Mouse (Mus musculus) MEL (cell line): ENCODE results near the gene S100pbp. TPM values are rescaled to one million over a fixed set of nuclear protein-coding genes. Genes with fewer than 3 reads are reported as not detected.

Experiments
- DNase-seq: peaks from one replicate; pipeline ENCODE4 v3.0.0; 2011; ENCODE audit warnings: low read depth, low spot score
- H3K27ac ChIP-seq: 2 replicates; pipeline ENCODE4 v1.5.1; 2012; ENCODE audit warnings: low read depth, mild to moderate bottlenecking, control low read depth, low read length, moderate library complexity; ENCODE audit not compliant: control insufficient read depth
- H3K27me3 ChIP-seq, 2 experiments: fragments of 150-350 bp in 1 of 2; sonication (generic) in 1 of 2; 2 replicates each; pipeline ENCODE4 v1.6.1; 2012; ENCODE audit warnings: low read length in 2 of 2, mild to moderate bottlenecking in 2 of 2, improper control_type of control experiment in 1 of 2, moderate library complexity in 1 of 2; ENCODE audit not compliant: insufficient read depth in 2 of 2, control insufficient read depth in 1 of 2
- H3K36me3 ChIP-seq, 2 experiments: 2 replicates each; pipeline ENCODE4 v1.6.1; 2012 to 2014; ENCODE audit warnings: low read length in 2 of 2, improper control_type of control experiment in 1 of 2, inconsistent platforms in 1 of 2, mild to moderate bottlenecking in 1 of 2; ENCODE audit not compliant: insufficient read depth in 2 of 2, control insufficient read depth in 1 of 2
- H3K4me1 ChIP-seq, 2 experiments: fragments of 150-350 bp in 1 of 2; sonication (generic) in 1 of 2; 2 replicates each; pipeline ENCODE4 v1.6.1; 2012; ENCODE audit warnings: low read length in 2 of 2, improper control_type of control experiment in 1 of 2, mild to moderate bottlenecking in 1 of 2; ENCODE audit not compliant: insufficient read depth in 2 of 2, control insufficient read depth in 1 of 2
- H3K4me3 ChIP-seq, 2 experiments: fragments of 150-350 bp in 1 of 2; sonication (generic) in 1 of 2; 2 replicates each; pipeline ENCODE4 v1.5.1; 2012; ENCODE audit warnings: low read depth in 2 of 2, low read length in 2 of 2, mild to moderate bottlenecking in 2 of 2, moderate library complexity in 2 of 2, control low read depth in 1 of 2, improper control_type of control experiment in 1 of 2; ENCODE audit not compliant: control insufficient read depth in 1 of 2, insufficient read depth in 1 of 2
- H3K79me2 ChIP-seq: 2 replicates; pipeline ENCODE4 v1.6.1; 2012; ENCODE audit warnings: mild to moderate bottlenecking, low read length, moderate library complexity; ENCODE audit not compliant: control insufficient read depth, poor library complexity, insufficient read depth
- H3K9ac ChIP-seq: 2 replicates; pipeline ENCODE4 v1.6.1; 2012; ENCODE audit warnings: low read depth, mild to moderate bottlenecking, control low read depth, low read length, moderate library complexity; ENCODE audit not compliant: control insufficient read depth, poor library complexity, severe bottlenecking
- H3K9me3 ChIP-seq: fragments of 150-350 bp; sonication (generic); replicated peaks from 2 replicates; pipeline ENCODE4 v1.6.1; 2012; ENCODE audit warnings: mild to moderate bottlenecking, low read length, improper control_type of control experiment, moderate library complexity; ENCODE audit not compliant: insufficient read depth
- BHLHE40 ChIP-seq: IDR thresholded peaks from 2 replicates; pipeline ENCODE4 v1.6.1; 2012; ENCODE audit warnings: low read depth, mild to moderate bottlenecking, inconsistent platforms, low read length, improper control_type of control experiment, borderline replicate concordance
- CHD1 ChIP-seq: IDR thresholded peaks from 2 replicates; pipeline ENCODE4 v1.6.1; 2012; ENCODE audit warnings: low read depth, mild to moderate bottlenecking, inconsistent platforms, low read length, improper control_type of control experiment
- CTCF ChIP-seq, 3 experiments: IDR thresholded peaks in 2 of 3; conservative IDR thresholded peaks in 1 of 3; 2 replicates each; pipeline ENCODE4 v1.5.1; 2011 to 2012; ENCODE audit warnings: low read length in 3 of 3, low read depth in 2 of 3, mild to moderate bottlenecking in 2 of 3, improper control_type of control experiment in 1 of 3, inconsistent platforms in 1 of 3, mixed read lengths in 1 of 3, moderate library complexity in 1 of 3; ENCODE audit not compliant: control insufficient read depth in 1 of 3, insufficient read depth in 1 of 3, poor library complexity in 1 of 3, severe bottlenecking in 1 of 3
- E2F4 ChIP-seq: IDR thresholded peaks from 2 replicates; pipeline ENCODE4 v1.6.1; 2011; ENCODE audit warnings: low read depth, low read length, improper control_type of control experiment, borderline replicate concordance
- EP300 ChIP-seq, 2 experiments: IDR thresholded peaks; 2 replicates each; pipeline ENCODE4 v1.6.1; 2011; ENCODE audit warnings: improper control_type of control experiment in 2 of 2, low read length in 2 of 2, low read depth in 1 of 2, mild to moderate bottlenecking in 1 of 2
- KAT2A ChIP-seq: conservative IDR thresholded peaks from 2 replicates; pipeline ENCODE4 v1.6.1; 2012; ENCODE audit warnings: low read depth, low read length, improper control_type of control experiment, inconsistent platforms
- MAFK ChIP-seq: IDR thresholded peaks from 2 replicates; pipeline ENCODE4 v1.6.1; 2011; ENCODE audit warnings: low read depth, mild to moderate bottlenecking, low read length, improper control_type of control experiment, borderline replicate concordance
- MAX ChIP-seq: IDR thresholded peaks from 2 replicates; pipeline ENCODE4 v1.6.1; 2011; ENCODE audit warnings: low read length, improper control_type of control experiment
- MAZ ChIP-seq: IDR thresholded peaks from 2 replicates; pipeline ENCODE4 v1.6.1; 2012; ENCODE audit warnings: low read depth, mild to moderate bottlenecking, inconsistent platforms, low read length, improper control_type of control experiment
- MXI1 ChIP-seq: IDR thresholded peaks from 2 replicates; pipeline ENCODE4 v1.6.1; 2011; ENCODE audit warnings: mild to moderate bottlenecking, low read depth, low read length, improper control_type of control experiment
- MYB ChIP-seq: IDR thresholded peaks from 2 replicates; pipeline ENCODE4 v1.6.1; 2011; ENCODE audit warnings: mild to moderate bottlenecking, low read depth, low read length, improper control_type of control experiment
- MYC ChIP-seq: IDR thresholded peaks from 2 replicates; pipeline ENCODE4 v1.6.1; 2011; ENCODE audit warnings: low read depth, mild to moderate bottlenecking, low read length, improper control_type of control experiment, moderate library complexity
- NELFE ChIP-seq: IDR thresholded peaks from 2 replicates; pipeline ENCODE4 v1.6.1; 2011; ENCODE audit warnings: low read depth, low read length, improper control_type of control experiment
- NRF1 ChIP-seq: IDR thresholded peaks from 2 replicates; pipeline ENCODE4 v1.6.1; 2014; ENCODE audit warnings: low read depth, mild to moderate bottlenecking, inconsistent platforms, low read length, improper control_type of control experiment, moderate library complexity; ENCODE audit not compliant: poor library complexity, insufficient read depth, severe bottlenecking
- POLR2A ChIP-seq, 2 experiments: IDR thresholded peaks; 2 replicates each; pipeline ENCODE4 v1.6.1; 2011 to 2012; ENCODE audit warnings: low read length in 2 of 2, mild to moderate bottlenecking in 2 of 2, control low read depth in 1 of 2, improper control_type of control experiment in 1 of 2, low read depth in 1 of 2, moderate library complexity in 1 of 2; ENCODE audit not compliant: control insufficient read depth in 1 of 2, insufficient read depth in 1 of 2, poor library complexity in 1 of 2
- POLR2AphosphoS2 ChIP-seq: IDR thresholded peaks from 2 replicates; pipeline ENCODE4 v1.6.1; 2011; ENCODE audit warnings: low read length, improper control_type of control experiment
- RAD21 ChIP-seq: IDR thresholded peaks from 2 replicates; pipeline ENCODE4 v1.6.1; 2011; ENCODE audit warnings: mild to moderate bottlenecking, low read depth, low read length, improper control_type of control experiment
- RCOR1 ChIP-seq: IDR thresholded peaks from 2 replicates; pipeline ENCODE4 v1.6.1; 2012; ENCODE audit warnings: low read depth, mild to moderate bottlenecking, inconsistent platforms, low read length, improper control_type of control experiment
- TBP ChIP-seq: IDR thresholded peaks from 2 replicates; pipeline ENCODE4 v1.8.0; 2011; ENCODE audit warnings: low read depth, low read length, improper control_type of control experiment
- TCF12 ChIP-seq: IDR thresholded peaks from 2 replicates; pipeline ENCODE4 v1.6.1; 2014; ENCODE audit warnings: low read depth, mild to moderate bottlenecking, inconsistent platforms, low read length, improper control_type of control experiment, moderate library complexity
- USF1 ChIP-seq: IDR thresholded peaks from 2 replicates; pipeline ENCODE4 v1.6.1; 2014; ENCODE audit warnings: low read depth, mild to moderate bottlenecking, inconsistent platforms, low read length, improper control_type of control experiment, moderate library complexity
- USF2 ChIP-seq, 2 experiments: IDR thresholded peaks; 2 replicates each; pipeline ENCODE4 v1.6.1; 2011 to 2012; ENCODE audit warnings: improper control_type of control experiment in 2 of 2, low read length in 2 of 2, borderline replicate concordance in 1 of 2, inconsistent platforms in 1 of 2, low read depth in 1 of 2, mild to moderate bottlenecking in 1 of 2; ENCODE audit not compliant: insufficient read depth in 1 of 2
- ZC3H11A ChIP-seq: IDR thresholded peaks from 2 replicates; pipeline ENCODE4 v1.6.1; 2012; ENCODE audit warnings: low read depth, mild to moderate bottlenecking, inconsistent platforms, low read length, improper control_type of control experiment
- ZMIZ1 ChIP-seq: IDR thresholded peaks from 2 replicates; pipeline ENCODE4 v1.6.1; 2012; ENCODE audit warnings: low read depth, mild to moderate bottlenecking, inconsistent platforms, low read length, improper control_type of control experiment, moderate library complexity
- ZNF384 ChIP-seq: IDR thresholded peaks from 2 replicates; pipeline ENCODE4 v1.6.1; 2012; ENCODE audit warnings: low read depth, mild to moderate bottlenecking, inconsistent platforms, low read length, improper control_type of control experiment
- polyA plus RNA-seq, 2 experiments: library from polyadenylated mRNA; stranded (reverse) in 1 of 2; unstranded in 1 of 2; fragments of >175 nt in 1 of 2; fragments of >200 nt in 1 of 2; gene quantifications; 2 replicates each; pipeline versions ENCODE4 v1.2.1 to v1.2.4; 2012; ENCODE audit warnings: low replicate concordance in 2 of 2, low read depth in 1 of 2; ENCODE audit not compliant: insufficient read length in 2 of 2, insufficient read depth in 1 of 2, missing spikeins in 1 of 2
- total RNA-seq: library from RNA; depleted of rRNA; stranded (reverse); fragments of 300-350 nt; gene quantifications from 2 replicates; pipeline ENCODE4 v1.2.3, GENCODE M21; 2012

Gene S100pbp
- total and polyA plus RNA-seq, 3 experiments, result 11.6 to 28.3 TPM; not detected in 1

GRCm38 (mm10) chr4:129204655-129205054, 15.1 kb upstream of the S100pbp start:
- no peaks in the 10 kb centered on the region for H3K4me1 ChIP-seq
- H3K9ac ChIP-seq, result no peak overlapping the region
- H3K27me3 ChIP-seq, result no peaks in the 10 kb centered on the region
- no peak for DNase-seq
- H3K27ac ChIP-seq, result no peak overlapping the region
- H3K79me2 ChIP-seq, result no peaks in the 10 kb centered on the region
- peaks cover 0 to 56% of the 10 kb centered on the region in 2 experiments; a peak in 2 of 4 replicates for H3K36me3 ChIP-seq
- no peaks in the 10 kb centered on the region for H3K9me3 ChIP-seq
- no peak overlapping the region for H3K4me3 ChIP-seq
- no peak for TF ChIP-seq ZMIZ1
- TF ChIP-seq RCOR1, result no peak
- no peak for TF ChIP-seq E2F4
- no peak for TF ChIP-seq MAZ
- TF ChIP-seq POLR2AphosphoS2, result no peak
- TF ChIP-seq CTCF (IDR thresholded peaks at IDR 0.05 in 2 of 3, conservative IDR thresholded peaks at IDR 0.05 in 1 of 3; ENCODE audit: control insufficient read depth in 1 of 3, insufficient read depth in 1 of 3, low read depth in 2 of 3, low read length in 3 of 3, poor library complexity in 1 of 3, severe bottlenecking in 1 of 3), result no peak
- no peak for TF ChIP-seq CHD1
- no peak for TF ChIP-seq EP300 (IDR thresholded peaks at IDR 0.05; ENCODE audit: low read depth in 1 of 2, low read length in 2 of 2)
- TF ChIP-seq MAX, result no peak
- TF ChIP-seq MYB, result no peak
- TF ChIP-seq TCF12, result no peak
- no peak for TF ChIP-seq MXI1
- TF ChIP-seq USF1, result no peak
- TF ChIP-seq ZNF384, result no peak

DNA sequence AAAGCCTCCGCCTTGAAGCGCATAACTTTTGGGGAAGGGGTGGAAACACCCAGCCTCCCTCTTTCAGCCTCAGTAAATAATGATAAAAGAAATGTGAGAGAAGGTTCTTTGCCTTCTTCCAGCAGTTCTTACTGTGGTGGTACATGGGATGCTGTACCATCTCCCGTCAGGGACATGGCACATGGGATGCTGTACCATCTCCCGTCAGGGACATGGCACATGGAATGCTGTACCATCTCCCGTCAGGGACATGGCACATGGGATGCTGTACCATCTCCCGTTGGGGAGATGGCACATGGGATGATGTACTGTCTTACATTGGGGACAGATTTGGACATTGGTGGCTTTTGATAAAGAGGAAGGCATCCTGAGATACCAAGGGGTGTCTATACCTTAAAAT, 8.0 kb upstream of the S100pbp start:
- peaks cover 6 to 56% of the 10 kb centered on the region in 2 experiments for H3K36me3 ChIP-seq

More for the DNA sequence above, 8.0 kb upstream of the S100pbp start:
- Histone ChIP-seq H3K4me1 (no peaks in the 10 kb centered on the region; a peak in 1 of 4 replicates), H3K4me3 (no peak overlapping the region), H3K27me3 (no peaks in the 10 kb centered on the region), H3K27ac (no peak overlapping the region), H3K9ac (no peak overlapping the region), H3K9me3 (no peaks in the 10 kb centered on the region), H3K79me2 (peaks cover 23% of the 10 kb centered on the region)
- DNase-seq, result no peak
- TF ChIP-seq TBP, result no peak
- no peak for TF ChIP-seq EP300 (IDR thresholded peaks at IDR 0.05; ENCODE audit: low read depth in 1 of 2, low read length in 2 of 2)
- no peak for TF ChIP-seq RAD21
- TF ChIP-seq MAFK, result no peak
- TF ChIP-seq NRF1, result no peak
- no peak for TF ChIP-seq USF1
- TF ChIP-seq POLR2AphosphoS2, result no peak
- TF ChIP-seq CTCF (IDR thresholded peaks at IDR 0.05 in 2 of 3, conservative IDR thresholded peaks at IDR 0.05 in 1 of 3; ENCODE audit: control insufficient read depth in 1 of 3, insufficient read depth in 1 of 3, low read depth in 2 of 3, low read length in 3 of 3, poor library complexity in 1 of 3, severe bottlenecking in 1 of 3), result no peak
- no peak for TF ChIP-seq CHD1
- no peak for TF ChIP-seq MAZ
- no peak for TF ChIP-seq MYC
- TF ChIP-seq ZC3H11A, result no peak
- TF ChIP-seq BHLHE40, result no peak
- no peak for TF ChIP-seq TCF12
- TF ChIP-seq NELFE, result no peak
- TF ChIP-seq USF2 (IDR thresholded peaks at IDR 0.05; ENCODE audit: borderline replicate concordance in 1 of 2, insufficient read depth in 1 of 2, low read depth in 1 of 2, low read length in 2 of 2), result no peak
- TF ChIP-seq KAT2A, result no peak
- no peak for TF ChIP-seq POLR2A (IDR thresholded peaks at IDR 0.05; ENCODE audit: control insufficient read depth in 1 of 2, insufficient read depth in 1 of 2, low read depth in 1 of 2, low read length in 2 of 2, poor library complexity in 1 of 2)
